Mouse (Mus musculus): Measurements from ENCODE around the gene Cobl. TPM values are rescaled to one million over a fixed set of nuclear protein-coding genes. Genes with fewer than 3 reads are reported as not detected.

Cobl gene
- polyA plus RNA-seq, 1 experiment from 2014 or later, result 5.5 TPM

DNA sequence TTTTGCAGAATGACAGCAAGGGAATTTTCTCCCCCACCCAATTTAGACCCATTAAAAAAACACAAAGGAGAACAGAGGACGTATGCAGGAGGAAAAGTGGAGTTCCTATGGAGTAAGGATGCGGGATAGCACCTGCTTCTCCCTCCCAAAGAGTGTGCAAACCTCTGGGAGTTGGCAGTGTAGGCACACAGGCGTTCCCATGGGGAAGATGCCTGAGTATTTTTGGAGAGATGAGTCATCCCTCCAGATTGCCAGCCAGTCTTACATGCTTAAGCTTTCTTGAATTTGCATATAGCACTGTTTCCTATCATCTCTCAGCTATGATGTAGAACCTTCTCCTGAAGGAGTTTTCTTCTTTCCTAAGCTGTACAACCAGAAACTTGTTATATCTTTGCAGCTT lies 70.6 kb downstream of the Cobl start:
- no peak overlapping the region for H3K9ac ChIP-seq (ENCODE audit: low read depth, low read length)
- H3K36me3 ChIP-seq (ENCODE audit: control insufficient read depth, insufficient read depth, low read length), result no peaks in the 10 kb centered on the region
- H3K9me3 ChIP-seq (ENCODE audit: control insufficient read depth, low read length), result no peaks in the 10 kb centered on the region
- H3K4me1 ChIP-seq (ENCODE audit: control insufficient read depth, insufficient read depth, low read length), result no peaks in the 10 kb centered on the region
- H3K27me3 ChIP-seq (ENCODE audit: control insufficient read depth, insufficient read depth, low read length), result no peaks in the 10 kb centered on the region
- H3K4me3 ChIP-seq (ENCODE audit: low read length), result no peak overlapping the region
- 68% methylated on average over 3 of the region's 3 CpGs for whole genome bisulfite sequencing
- H3K4me2 ChIP-seq (replicated peaks; ENCODE audit: low read depth, low read length), result no peak overlapping the region
- ATAC-seq (ENCODE audit: low FRiP score, low TSS enrichment), result no peak
- H3K27ac ChIP-seq (ENCODE audit: low read depth, low read length), result no peak overlapping the region

DNA sequence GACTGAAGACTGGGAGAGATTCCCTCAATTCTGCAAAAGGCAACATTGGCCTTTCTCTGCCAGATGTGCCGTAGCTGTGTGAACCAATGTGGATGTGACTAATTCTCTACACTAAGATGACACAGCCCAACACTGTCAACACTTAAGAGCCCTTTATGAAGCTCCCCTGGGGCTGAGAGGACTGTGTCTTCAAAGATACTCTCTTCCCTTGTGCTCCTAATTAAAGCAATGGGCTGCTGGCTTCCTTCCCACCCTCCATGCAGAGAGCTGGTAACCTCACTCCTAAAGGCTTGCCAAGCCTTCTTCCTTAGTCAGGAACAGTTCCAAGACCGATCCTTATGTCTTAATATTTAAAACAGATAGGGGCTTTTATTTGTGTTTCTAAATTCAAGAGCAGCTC lies 79.9 kb downstream of the Cobl start:
- ATAC-seq (ENCODE audit: low FRiP score, low TSS enrichment), result no peak
- H3K27ac ChIP-seq (ENCODE audit: low read depth, low read length), result no peak overlapping the region
- WGBS, result 65% methylated on average over 2 of the region's 2 CpGs

DNA sequence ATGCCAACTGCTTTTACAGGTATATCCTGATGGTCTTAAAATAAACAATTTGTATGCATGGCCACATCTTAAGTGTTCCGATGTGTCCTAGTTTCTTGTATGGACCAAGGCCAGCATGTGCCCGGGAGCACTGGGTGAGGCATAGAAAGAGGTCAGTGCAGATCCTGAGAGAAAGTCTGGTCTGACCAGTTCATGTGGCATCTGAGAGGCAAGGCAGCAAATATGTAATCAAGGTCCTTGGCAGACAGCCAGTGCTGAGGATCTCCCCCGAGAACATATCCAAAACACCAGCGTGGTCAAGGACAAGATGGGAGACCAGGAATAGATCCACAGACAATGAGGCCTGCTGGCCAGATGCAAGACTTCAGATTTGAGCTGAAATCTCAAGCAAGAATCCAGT lies 81.8 kb downstream of the Cobl start:
- Histone ChIP-seq H3K4me2 (replicated peaks; ENCODE audit: low read depth, low read length) (no peak overlapping the region), H3K27me3 (ENCODE audit: control insufficient read depth, insufficient read depth, low read length) (no peaks in the 10 kb centered on the region), H3K4me3 (ENCODE audit: low read length) (no peak overlapping the region), H3K36me3 (ENCODE audit: control insufficient read depth, insufficient read depth, low read length) (no peaks in the 10 kb centered on the region), H3K9ac (ENCODE audit: low read depth, low read length) (no peak overlapping the region), H3K9me3 (ENCODE audit: control insufficient read depth, low read length) (no peaks in the 10 kb centered on the region), H3K4me1 (ENCODE audit: control insufficient read depth, insufficient read depth, low read length) (no peaks in the 10 kb centered on the region), H3K27ac (ENCODE audit: low read depth, low read length) (no peak overlapping the region)
- 85% methylated on average over 4 of the region's 4 CpGs for WGBS
- no peak for ATAC-seq (ENCODE audit: low FRiP score, low TSS enrichment)

More for the DNA sequence above, 79.9 kb downstream of the Cobl start:
- Histone ChIP-seq H3K9me3 (ENCODE audit: control insufficient read depth, low read length) (no peaks in the 10 kb centered on the region), H3K4me2 (replicated peaks; ENCODE audit: low read depth, low read length) (no peak overlapping the region), H3K4me3 (ENCODE audit: low read length) (no peak overlapping the region), H3K9ac (ENCODE audit: low read depth, low read length) (no peak overlapping the region), H3K27me3 (ENCODE audit: control insufficient read depth, insufficient read depth, low read length) (no peaks in the 10 kb centered on the region), H3K36me3 (ENCODE audit: control insufficient read depth, insufficient read depth, low read length) (no peaks in the 10 kb centered on the region), H3K4me1 (ENCODE audit: control insufficient read depth, insufficient read depth, low read length) (no peaks in the 10 kb centered on the region)

DNA sequence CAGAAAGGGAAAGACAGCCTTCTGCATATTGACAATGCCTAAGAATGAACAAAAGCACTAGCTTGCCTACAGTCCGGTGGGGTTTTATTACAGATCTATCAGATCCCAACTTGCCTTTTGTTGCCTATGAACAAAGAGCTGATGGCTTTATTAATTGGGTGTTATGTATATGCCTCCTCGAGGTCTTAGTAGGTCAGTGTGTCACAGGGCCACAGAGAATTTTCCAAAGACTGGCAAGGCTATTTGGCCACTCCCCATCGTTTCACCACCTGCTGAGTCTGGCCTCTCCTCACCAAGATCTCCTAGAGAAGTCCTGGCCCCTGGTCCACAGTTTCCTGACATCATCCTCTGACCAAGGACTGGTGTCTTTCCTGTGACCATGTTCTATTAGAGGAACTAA lies 83.7 kb downstream of the Cobl start:
- H3K9ac ChIP-seq (ENCODE audit: low read depth, low read length), result no peak overlapping the region
- no peaks in the 10 kb centered on the region for H3K9me3 ChIP-seq (ENCODE audit: control insufficient read depth, low read length)
- ATAC-seq (ENCODE audit: low FRiP score, low TSS enrichment), result no peak
- H3K4me1 ChIP-seq (ENCODE audit: control insufficient read depth, insufficient read depth, low read length), result no peaks in the 10 kb centered on the region
- no peak overlapping the region for H3K4me3 ChIP-seq (ENCODE audit: low read length)
- H3K27me3 ChIP-seq (ENCODE audit: control insufficient read depth, insufficient read depth, low read length), result no peaks in the 10 kb centered on the region
- H3K36me3 ChIP-seq (ENCODE audit: control insufficient read depth, insufficient read depth, low read length), result no peaks in the 10 kb centered on the region
- H3K27ac ChIP-seq (ENCODE audit: low read depth, low read length), result no peak overlapping the region
- H3K4me2 ChIP-seq (replicated peaks; ENCODE audit: low read depth, low read length), result no peak overlapping the region
- 70% methylated on average over 3 of the region's 3 CpGs for WGBS

DNA sequence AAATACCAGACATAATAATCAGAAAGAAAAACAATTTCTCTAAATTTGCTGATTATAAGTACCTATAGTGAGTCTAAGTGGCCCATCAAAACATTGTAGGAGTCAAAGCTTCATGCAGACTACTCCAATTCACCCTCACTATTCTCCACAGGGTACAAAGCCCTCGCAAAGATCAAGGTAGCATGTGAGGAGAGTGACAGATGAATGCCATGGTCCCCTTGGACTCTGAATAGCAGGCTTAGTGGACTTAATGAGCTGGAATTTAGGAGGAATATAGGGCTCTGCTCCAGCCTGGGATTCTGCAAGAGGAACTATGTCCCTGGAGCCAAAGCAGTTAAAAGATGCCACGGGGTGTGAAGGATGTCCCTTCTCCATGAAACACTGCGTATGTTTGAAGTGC lies 88.1 kb downstream of the Cobl start:
- Histone ChIP-seq H3K4me1 (ENCODE audit: control insufficient read depth, insufficient read depth, low read length) (no peaks in the 10 kb centered on the region), H3K27me3 (ENCODE audit: control insufficient read depth, insufficient read depth, low read length) (no peaks in the 10 kb centered on the region), H3K27ac (ENCODE audit: low read depth, low read length) (no peak overlapping the region), H3K4me2 (replicated peaks; ENCODE audit: low read depth, low read length) (no peak overlapping the region), H3K36me3 (ENCODE audit: control insufficient read depth, insufficient read depth, low read length) (no peaks in the 10 kb centered on the region), H3K9ac (ENCODE audit: low read depth, low read length) (no peak overlapping the region), H3K9me3 (ENCODE audit: control insufficient read depth, low read length) (no peaks in the 10 kb centered on the region), H3K4me3 (ENCODE audit: low read length) (no peak overlapping the region)
- ATAC-seq (ENCODE audit: low FRiP score, low TSS enrichment), result no peak
- 74% methylated on average over 3 of the region's 3 CpGs for WGBS

DNA sequence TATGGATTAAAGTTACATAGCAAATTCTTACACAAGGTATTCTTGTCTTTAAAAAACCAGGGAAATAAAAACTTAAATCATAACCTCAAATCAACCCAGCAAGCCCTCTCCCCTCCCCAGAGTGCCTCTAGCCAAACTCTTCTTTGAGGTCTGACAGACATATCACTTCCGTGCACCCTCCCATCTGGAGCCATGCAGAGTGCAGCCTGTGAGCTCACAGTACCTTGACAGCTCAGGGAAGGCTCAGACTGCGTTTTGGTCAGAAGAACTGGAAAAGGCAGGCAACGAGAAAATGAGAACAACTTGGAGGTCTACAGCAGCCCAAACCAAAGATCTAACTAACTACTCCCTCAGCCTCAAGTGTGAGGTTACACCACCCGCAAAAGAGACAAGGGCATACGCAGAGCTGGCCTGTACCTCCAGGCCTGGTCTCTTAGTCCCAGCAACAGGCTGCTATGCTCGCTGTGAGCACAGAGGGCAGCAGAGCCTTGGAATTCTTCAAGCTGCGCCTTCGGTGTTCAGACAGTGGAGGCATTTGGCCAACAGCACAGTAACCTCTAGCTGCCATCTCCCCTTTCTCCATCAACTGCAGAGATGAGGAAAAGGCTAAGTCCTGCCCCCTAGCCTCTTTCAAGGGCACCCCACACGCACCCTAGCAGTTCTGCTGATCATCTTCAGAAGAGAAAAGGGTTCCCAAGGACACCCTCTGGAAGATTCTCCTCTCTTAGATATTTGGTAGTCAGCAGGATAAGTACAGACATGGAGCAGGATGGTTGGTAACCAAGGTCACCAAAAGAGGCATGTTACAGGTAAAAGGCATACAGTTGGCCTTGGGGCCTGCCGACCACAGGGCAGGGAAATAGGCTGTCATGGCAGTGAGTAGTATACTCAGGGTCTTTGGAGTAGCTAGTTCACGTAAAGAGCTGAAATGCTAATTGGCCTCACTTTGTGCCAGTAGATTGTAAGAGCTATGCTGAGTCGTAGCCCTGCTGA lies 91.4 kb downstream of the Cobl start:
- H3K27ac ChIP-seq (ENCODE audit: low read depth, low read length), result no peak overlapping the region
- H3K4me2 ChIP-seq (replicated peaks; ENCODE audit: low read depth, low read length), result no peak overlapping the region
- H3K4me3 ChIP-seq (ENCODE audit: low read length), result no peak overlapping the region
- ATAC-seq (ENCODE audit: low FRiP score, low TSS enrichment), result peak; percentile 98
- H3K4me1 ChIP-seq (ENCODE audit: control insufficient read depth, insufficient read depth, low read length), result no peaks in the 10 kb centered on the region
- 39% methylated on average over 12 of the region's 12 CpGs for WGBS
- H3K36me3 ChIP-seq (ENCODE audit: control insufficient read depth, insufficient read depth, low read length), result no peaks in the 10 kb centered on the region
- H3K9ac ChIP-seq (ENCODE audit: low read depth, low read length), result no peak overlapping the region
- H3K9me3 ChIP-seq (ENCODE audit: control insufficient read depth, low read length), result no peaks in the 10 kb centered on the region
- no peaks in the 10 kb centered on the region for H3K27me3 ChIP-seq (ENCODE audit: control insufficient read depth, insufficient read depth, low read length)

DNA sequence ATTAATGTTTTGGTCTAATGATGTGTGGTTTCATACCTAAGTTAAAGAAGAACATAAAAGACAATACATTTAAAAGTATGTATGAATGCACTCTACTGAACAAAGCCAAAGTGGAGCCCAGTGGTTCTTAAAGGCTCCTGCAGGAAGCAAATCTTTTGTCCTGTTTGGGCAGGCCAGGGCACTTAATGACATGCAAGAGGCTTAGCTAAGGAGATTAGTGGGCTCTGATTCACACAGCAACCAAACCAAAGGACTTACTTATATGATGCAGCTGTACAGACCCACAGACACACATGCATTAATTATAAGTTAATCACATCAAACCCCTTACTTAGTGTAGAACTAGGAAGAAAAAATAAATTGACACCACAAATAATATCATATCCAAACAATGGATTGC lies 93.8 kb downstream of the Cobl start:
- ATAC-seq (ENCODE audit: low FRiP score, low TSS enrichment), result no peak
- Histone ChIP-seq H3K9ac (ENCODE audit: low read depth, low read length) (no peak overlapping the region), H3K27ac (ENCODE audit: low read depth, low read length) (no peak overlapping the region), H3K4me2 (replicated peaks; ENCODE audit: low read depth, low read length) (no peak overlapping the region), H3K27me3 (ENCODE audit: control insufficient read depth, insufficient read depth, low read length) (no peaks in the 10 kb centered on the region), H3K4me3 (ENCODE audit: low read length) (no peak overlapping the region), H3K4me1 (ENCODE audit: control insufficient read depth, insufficient read depth, low read length) (no peaks in the 10 kb centered on the region), H3K36me3 (ENCODE audit: control insufficient read depth, insufficient read depth, low read length) (no peaks in the 10 kb centered on the region), H3K9me3 (ENCODE audit: control insufficient read depth, low read length) (no peaks in the 10 kb centered on the region)

DNA sequence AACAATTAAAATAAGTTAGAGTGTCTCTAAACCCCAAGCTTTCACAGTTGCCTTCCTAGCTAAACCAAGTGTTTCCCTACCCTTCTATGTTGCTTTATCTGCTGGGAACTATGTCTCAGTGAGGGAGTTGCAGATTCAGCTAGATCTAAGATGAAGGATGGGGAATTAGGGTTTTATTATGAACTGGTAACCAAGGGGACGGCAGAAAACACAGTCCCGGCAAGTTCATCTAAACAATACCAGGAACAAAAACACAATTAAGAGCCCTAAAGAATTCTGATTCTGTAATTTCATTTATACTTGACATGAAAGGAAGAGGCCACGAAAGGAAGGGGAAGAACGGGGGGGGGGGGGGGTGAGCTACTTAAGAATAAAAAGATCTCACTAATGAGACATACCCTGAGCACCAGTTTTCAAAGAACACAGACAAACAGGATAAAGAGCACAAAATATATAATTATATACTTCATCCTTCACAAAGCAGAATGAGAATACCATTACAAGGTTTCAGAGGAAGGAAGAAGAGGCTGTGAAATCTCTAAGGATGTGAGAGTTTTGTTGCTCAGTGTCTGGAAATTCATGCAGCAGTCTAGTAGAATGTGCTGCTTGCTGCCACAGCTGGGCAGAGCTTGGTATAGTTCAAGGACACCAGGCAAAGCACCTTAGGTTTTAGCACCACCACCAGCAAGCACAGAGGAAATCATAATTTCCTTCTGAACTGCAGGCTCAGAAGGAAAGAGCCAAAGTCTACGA lies 97.2 kb downstream of the Cobl start:
- no peaks in the 10 kb centered on the region for H3K9me3 ChIP-seq (ENCODE audit: control insufficient read depth, low read length)
- no peaks in the 10 kb centered on the region for H3K36me3 ChIP-seq (ENCODE audit: control insufficient read depth, insufficient read depth, low read length)
- ATAC-seq (ENCODE audit: low FRiP score, low TSS enrichment), result no peak
- no peaks in the 10 kb centered on the region for H3K27me3 ChIP-seq (ENCODE audit: control insufficient read depth, insufficient read depth, low read length)
- no peak overlapping the region for H3K4me3 ChIP-seq (ENCODE audit: low read length)
- WGBS, result 77% methylated on average over 3 of the region's 5 CpGs
- no peaks in the 10 kb centered on the region for H3K4me1 ChIP-seq (ENCODE audit: control insufficient read depth, insufficient read depth, low read length)
- no peak overlapping the region for H3K4me2 ChIP-seq (replicated peaks; ENCODE audit: low read depth, low read length)
- no peak overlapping the region for H3K27ac ChIP-seq (ENCODE audit: low read depth, low read length)
- H3K9ac ChIP-seq (ENCODE audit: low read depth, low read length), result no peak overlapping the region

Measured in kidney, embryonic 14.5 days (tissue).